In the genomic region with DNA sequence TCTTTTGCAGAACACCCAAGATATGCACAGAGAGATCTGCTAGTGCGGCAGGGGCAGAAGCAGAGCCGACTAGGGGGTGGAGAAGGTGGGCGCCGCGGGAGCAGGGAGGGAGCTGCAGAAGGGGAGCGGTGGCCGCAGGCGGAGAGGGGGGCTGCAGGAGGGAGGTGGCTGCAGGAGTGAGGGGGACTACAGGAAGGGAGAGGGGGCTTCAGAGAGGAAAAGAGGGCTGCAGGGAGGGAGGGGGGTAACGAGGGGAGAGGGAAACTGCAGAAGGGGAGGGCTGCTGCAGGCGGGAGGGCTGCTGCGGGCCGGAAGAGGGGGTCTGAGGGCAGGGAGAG, we compare ENCODE assay signal across 8 mouse cellular contexts. TPM values are rescaled to one million over a fixed set of nuclear protein-coding genes. Genes with fewer than 3 reads are reported as not detected.
DNase-seq lines count a peak whose midpoint lies in the region; ATAC-seq lines count a peak whose summit lies in the region.

No protein-coding gene starts in this region.

- no peaks in the 10 kb centered on the region for H3K27me3 ChIP-seq in kidney, embryonic 16.5 days (ENCODE audit: insufficient read depth, low read length)
- no peaks in the 10 kb centered on the region for H3K27me3 ChIP-seq in heart, embryonic 16.5 days (ENCODE audit: control insufficient read depth, insufficient read depth, low read length)
- no peaks in the 10 kb centered on the region for H3K27me3 ChIP-seq in midbrain, embryonic 10.5 days (ENCODE audit: low read depth, poor library complexity, severe bottlenecking)

- H3K9me3 ChIP-seq in kidney, embryonic 16.5 days (ENCODE audit: low read length), result no peaks in the 10 kb centered on the region
- H3K9me3 ChIP-seq in heart, embryonic 16.5 days (replicated peaks; ENCODE audit: control insufficient read depth, low read length), result no peaks in the 10 kb centered on the region
- H3K9me3 ChIP-seq in midbrain, embryonic 10.5 days (replicated peaks), result no peaks in the 10 kb centered on the region

- under 1% methylated on average over 10 of the region's 12 CpGs for WGBS in kidney, embryonic 16.5 days
- WGBS in heart, embryonic 16.5 days, result 2% methylated on average over 12 of the region's 12 CpGs
- WGBS in midbrain, embryonic 10.5 days, result 1% methylated on average over 12 of the region's 12 CpGs

- peak overlapping the region; percentile 88 for H3K9ac ChIP-seq in kidney, embryonic 16.5 days (replicated peaks; ENCODE audit: low read length)
- peak overlapping the region; percentile 89 for H3K9ac ChIP-seq in heart, embryonic 16.5 days (ENCODE audit: low read length)

- ATAC-seq in kidney, embryonic 16.5 days (ENCODE audit: low FRiP score, low TSS enrichment), result peak; percentile 23
- ATAC-seq in heart, embryonic 16.5 days (replicated peaks; ENCODE audit: extremely low read depth, insufficient read depth, low FRiP score), result no peak

- H3K4me1 ChIP-seq in kidney, embryonic 16.5 days (ENCODE audit: insufficient read depth, low read length), result peaks cover 19% of the 10 kb centered on the region
- H3K4me1 ChIP-seq in heart, embryonic 16.5 days (ENCODE audit: control insufficient read depth, insufficient read depth, low read length), result peaks cover 17% of the 10 kb centered on the region
- peaks cover 27% of the 10 kb centered on the region for H3K4me1 ChIP-seq in midbrain, embryonic 10.5 days

- DNase-seq in kidney, postnatal 14 days, result no peak
- DNase-seq in brain, adult 2 months (ENCODE audit: low read depth, low spot score), result peak; percentile 11
- DNase-seq in midbrain, embryonic 10.5 days (ENCODE audit: low spot score), result no peak
- no peak for DNase-seq in urinary bladder, postnatal 36 days (ENCODE audit: low spot score in 2 of 2)
- DNase-seq in embryo, embryonic 11 days, result no peak
- no peak for DNase-seq in retina, postnatal 1 day

- H3K4me2 ChIP-seq in kidney, embryonic 16.5 days (replicated peaks; ENCODE audit: low read depth, low read length), result peak overlapping the region; percentile 89
- H3K4me2 ChIP-seq in heart, embryonic 16.5 days (ENCODE audit: low read depth, low read length), result peak overlapping the region; percentile 92

- H3K4me3 ChIP-seq in kidney, embryonic 16.5 days (ENCODE audit: low read length), result peak overlapping the region; percentile 76
- H3K4me3 ChIP-seq in heart, embryonic 16.5 days (ENCODE audit: low read length), result peak overlapping the region; percentile 87
- H3K4me3 ChIP-seq in midbrain, embryonic 10.5 days, result peak overlapping the region; percentile 76

- H3K36me3 ChIP-seq in kidney, embryonic 16.5 days (ENCODE audit: insufficient read depth, low read length), result peaks cover 57% of the 10 kb centered on the region
- H3K36me3 ChIP-seq in heart, embryonic 16.5 days (ENCODE audit: control insufficient read depth, insufficient read depth), result peaks cover 41% of the 10 kb centered on the region
- peaks cover 65% of the 10 kb centered on the region for H3K36me3 ChIP-seq in midbrain, embryonic 10.5 days

- peak overlapping the region; percentile 97 for H3K27ac ChIP-seq in kidney, embryonic 16.5 days (ENCODE audit: low read length)
- no peak overlapping the region for H3K27ac ChIP-seq in heart, embryonic 16.5 days (ENCODE audit: low read length)
- peak overlapping the region; percentile 91 for H3K27ac ChIP-seq in midbrain, embryonic 10.5 days (replicated peaks)

RNA-seq across cellular contexts. Expression of a gene that starts 2.4 kb away (rescaled TPM):
- polyA plus RNA-seq in kidney, embryonic 16.5 days (2015; fragmentation: Nextera tagmentation; extraction: Ambion mirVana), result 43.5 and 44.0 TPM in 2 replicates
- 16.6 and 16.8 TPM in 2 replicates for polyA plus RNA-seq in heart, embryonic 16.5 days (2015; fragmentation: Nextera tagmentation; extraction: Ambion mirVana)
- polyA plus RNA-seq in midbrain, embryonic 10.5 days (2016; fragmentation: Nextera tagmentation; extraction: Ambion mirVana), result 36.7 and 41.4 TPM in 2 replicates

RNA-seq across cellular contexts. Expression of a gene that starts 17.9 kb away (rescaled TPM):
- 12.8 and 13.9 TPM in 2 replicates for polyA plus RNA-seq in kidney, embryonic 16.5 days (2015; fragmentation: Nextera tagmentation; extraction: Ambion mirVana)
- polyA plus RNA-seq in heart, embryonic 16.5 days (2015; fragmentation: Nextera tagmentation; extraction: Ambion mirVana), result 5.1 and 5.2 TPM in 2 replicates
- 13.7 and 15.5 TPM in 2 replicates for polyA plus RNA-seq in midbrain, embryonic 10.5 days (2016; fragmentation: Nextera tagmentation; extraction: Ambion mirVana)

RNA-seq across cellular contexts. Expression of a gene that starts 28.4 kb away (rescaled TPM):
- polyA plus RNA-seq in kidney, embryonic 16.5 days (2015; fragmentation: Nextera tagmentation; extraction: Ambion mirVana), result 12.1 and 14.1 TPM in 2 replicates
- 5.8 and 6.7 TPM in 2 replicates for polyA plus RNA-seq in heart, embryonic 16.5 days (2015; fragmentation: Nextera tagmentation; extraction: Ambion mirVana)
- 6.2 and 7.4 TPM in 2 replicates for polyA plus RNA-seq in midbrain, embryonic 10.5 days (2016; fragmentation: Nextera tagmentation; extraction: Ambion mirVana)

RNA-seq across cellular contexts. Expression of a gene that starts 35.1 kb away (rescaled TPM):
- polyA plus RNA-seq in kidney, embryonic 16.5 days (2015; fragmentation: Nextera tagmentation; extraction: Ambion mirVana), result 0.19 and 0.42 TPM in 2 replicates
- polyA plus RNA-seq in heart, embryonic 16.5 days (2015; fragmentation: Nextera tagmentation; extraction: Ambion mirVana), result 0.17 and 0.30 TPM in 2 replicates
- 0.14 and 0.26 TPM in 2 replicates for polyA plus RNA-seq in midbrain, embryonic 10.5 days (2016; fragmentation: Nextera tagmentation; extraction: Ambion mirVana)

RNA-seq across cellular contexts. Expression of a gene that starts 44.0 kb away (rescaled TPM):
- polyA plus RNA-seq in kidney, embryonic 16.5 days (2015; fragmentation: Nextera tagmentation; extraction: Ambion mirVana), result 4.4 and 4.9 TPM in 2 replicates
- polyA plus RNA-seq in heart, embryonic 16.5 days (2015; fragmentation: Nextera tagmentation; extraction: Ambion mirVana), result 2.1 and 2.7 TPM in 2 replicates
- polyA plus RNA-seq in midbrain, embryonic 10.5 days (2016; fragmentation: Nextera tagmentation; extraction: Ambion mirVana), result 2.1 and 2.7 TPM in 2 replicates
